In the genomic region with DNA sequence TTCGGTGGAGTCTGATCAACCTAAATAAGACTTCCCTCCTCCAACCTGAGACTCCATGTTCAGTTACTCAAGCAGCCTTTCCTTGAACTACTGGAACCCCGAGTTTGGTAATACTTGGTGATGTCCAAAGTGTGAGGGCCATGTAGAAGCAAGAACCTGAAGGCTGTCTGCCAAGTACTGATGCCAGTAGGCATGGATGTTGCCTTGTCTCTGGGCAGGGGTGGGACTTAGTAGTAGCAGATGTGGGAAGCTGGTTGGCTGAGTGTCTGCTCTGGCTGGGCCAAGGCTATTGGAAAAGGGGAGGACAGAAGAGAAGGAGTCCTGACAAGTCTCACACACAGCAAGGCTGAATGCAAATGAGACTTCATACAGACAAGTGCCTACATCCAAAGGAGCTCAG, we compare ENCODE assay signal across 12 mouse cellular contexts.
DNase-seq lines count a peak whose midpoint lies in the region.
"Had no signal": no experiment of that assay in that cellular context is flagged by ENCODE, and none has a peak within 500 bp of the region (broad histone marks: within the 10 kb centered on the region; RNA-seq: fewer than 3 reads in every experiment).

No protein-coding gene starts in this region.

- peak; percentile 52 for DNase-seq in adrenal gland, adult 2 months
- DNase-seq in adrenal gland, postnatal 10 days = no peak
- DNase-seq in adrenal gland, postnatal 14 days = peak; percentile 64
- DNase-seq in adrenal gland, adult 18-20 months (ENCODE audit: low spot score in 2 of 2) = no peak
- peak; percentile 43 for DNase-seq in fat pad, adult 2 months (ENCODE audit: extremely low read depth, low read depth, low spot score)
- no peak for DNase-seq in frontal cortex, adult 2 months (ENCODE audit: extremely low spot score in 1 of 2, low spot score in 1 of 2)
- DNase-seq: B cell, adult 2 months; cerebellum, adult 11-12 months; cerebellum, adult 2 months; cerebellum, adult 9-10 months; cerebellum, postnatal 10 days; cerebellum, postnatal 25 days had no signal

Comparison
In these comparisons a context has a peak if more than half of its experiments do, and no peak if none do; other contexts are left out.
1. DNase-seq: peak in adrenal gland, adult 2 months (single experiment), adrenal gland, postnatal 14 days (single experiment) and fat pad, adult 2 months (single experiment); none in adrenal gland, postnatal 10 days (single experiment), adrenal gland, adult 18-20 months (0 of 2) and frontal cortex, adult 2 months (0 of 2).